Mouse (Mus musculus) macrophage (primary cell): Measurements from ENCODE around the gene Gm10382. TPM values are rescaled to one million over a fixed set of nuclear protein-coding genes. Genes with fewer than 3 reads are reported as not detected.
A peak's percentile ranks its signal among the peaks of the same experiment; 100 is the strongest.
"Not testable (repeated sequence)": the region's sequence is repeated elsewhere in the genome, so short reads cannot be mapped to it uniquely, and the experiment has no call there.

ENCODE experiments used
- H3K27ac ChIP-seq: fragments of 350-480 bp; formaldehyde crosslinking; 2 replicates; pipeline ENCODE4 v1.9.0; 2021
- H3K36me3 ChIP-seq: fragments of 350-480 bp; formaldehyde crosslinking; 2 replicates; pipeline ENCODE4 v1.9.0; 2021; ENCODE audit errors: inconsistent target
- H3K4me3 ChIP-seq: fragments of 350-480 bp; formaldehyde crosslinking; 2 replicates; pipeline ENCODE4 v1.9.0; 2021; ENCODE audit errors: inconsistent target
- H3K79me2 ChIP-seq: fragments of 350-480 bp; formaldehyde crosslinking; 2 replicates; pipeline ENCODE4 v1.9.0; 2021; ENCODE audit errors: inconsistent target
- WGBS: methylation state at CpG from one replicate; pipeline ENCODE4 v1.1.7; 2026; ENCODE audit warnings: inconsistent platforms; ENCODE audit not compliant: missing documents; 5-methylcytosine and 5-hydroxymethylcytosine counted together
- polyA plus RNA-seq: library from polyadenylated mRNA; stranded (reverse); fragments of 250-400 nt; gene quantifications from 3 replicates; pipeline ENCODE4 v1.2.4, GENCODE M21; 2018; ENCODE audit warnings: inconsistent platforms

Gene Gm10382
- polyA plus RNA-seq, 1 experiment from 2014 or later: not detected

- no peak overlapping the region for H3K27ac ChIP-seq
- 48% methylated on average over 5 of the region's 6 CpGs for whole genome bisulfite sequencing
These were observed 6.2 kb upstream of the Gm10382 start for GRCm38 (mm10) chr5:125382673-125383558.

GRCm38 (mm10) chr5:125383637-125384420, 5.3 kb upstream of the Gm10382 start:
- H3K36me3 ChIP-seq: peaks cover 7% of the 10 kb centered on the region
- no peak overlapping the region for H3K27ac ChIP-seq
- 78% methylated on average over 3 of the region's 3 CpGs for WGBS

More at GRCm38 (mm10) chr5:125382673-125383558, 6.2 kb upstream of the Gm10382 start:
- H3K36me3 ChIP-seq: peaks cover 7% of the 10 kb centered on the region
- H3K79me2 ChIP-seq: peaks cover 23% of the 10 kb centered on the region
- H3K4me3 ChIP-seq: no peak overlapping the region

GRCm38 (mm10) chr5:125384512-125385214, 4.5 kb upstream of the Gm10382 start:
- WGBS: 87% methylated on average over 2 of the region's 2 CpGs
- peaks cover 38% of the 10 kb centered on the region for H3K79me2 ChIP-seq
- peaks cover 7% of the 10 kb centered on the region for H3K36me3 ChIP-seq
- no peak overlapping the region for H3K27ac ChIP-seq
- H3K4me3 ChIP-seq: peak overlapping the region; percentile 18; the same call in 1 of the 2 replicates

More at GRCm38 (mm10) chr5:125383637-125384420, 5.3 kb upstream of the Gm10382 start:
- Histone ChIP-seq H3K4me3 (no peak overlapping the region), H3K79me2 (peaks cover 32% of the 10 kb centered on the region)

GRCm38 (mm10) chr5:125385215-125385940, 3.7 kb upstream of the Gm10382 start:
- Histone ChIP-seq H3K79me2 (peaks cover 39% of the 10 kb centered on the region), H3K27ac (no peak overlapping the region), H3K4me3 (peak overlapping the region; percentile 18; the same call in 1 of the 2 replicates), H3K36me3 (peaks cover 7% of the 10 kb centered on the region)
- 76% methylated on average over 8 of the region's 8 CpGs for WGBS

- WGBS: 100% methylated on average over 2 of the region's 6 CpGs
- Histone ChIP-seq H3K4me3 (peak overlapping the region; percentile 8; the same call in 1 of the 2 replicates), H3K79me2 (peaks cover 48% of the 10 kb centered on the region)
- not testable (repeated sequence) for H3K36me3 ChIP-seq, H3K27ac ChIP-seq
These were observed 1.8 kb upstream of the Gm10382 start for GRCm38 (mm10) chr5:125387295-125387694.

GRCm38 (mm10) chr5:125388358-125389092, 597 bp upstream of the Gm10382 start:
- Histone ChIP-seq H3K27ac (peak overlapping the region; percentile 100), H3K4me3 (peak overlapping the region; percentile 94), H3K79me2 (peaks cover 52% of the 10 kb centered on the region), H3K36me3 (peaks cover 7% of the 10 kb centered on the region)
- WGBS: 12% methylated on average over 12 of the region's 13 CpGs

GRCm38 (mm10) chr5:125389579-125390441, 688 bp downstream of the Gm10382 start, which contains the start of gene Ubc:
Ubc (minus strand) TSS chr5:125390202.
- peak within 1 kb of the TSS; percentile 94 for H3K4me3 ChIP-seq
- 0% methylated on average over 49 of the region's 69 CpGs for WGBS
- H3K36me3 ChIP-seq: peaks cover 7% of the 10 kb centered on the region
- peak within 1 kb of the TSS; percentile 100 for H3K27ac ChIP-seq
- H3K79me2 ChIP-seq: peaks cover 50% of the 10 kb centered on the region

GRCm38 (mm10) chr5:125390906-125391477, 1.9 kb downstream of the Gm10382 start:
- Histone ChIP-seq H3K27ac (peak overlapping the region; percentile 100), H3K79me2 (peaks cover 43% of the 10 kb centered on the region), H3K36me3 (peaks cover under 1% of the 10 kb centered on the region; the same call in 1 of the 2 replicates), H3K4me3 (peak overlapping the region; percentile 17; the same call in 1 of the 2 replicates)
- WGBS: 51% methylated on average over 3 of the region's 3 CpGs

- H3K36me3 ChIP-seq: no peaks in the 10 kb centered on the region
- H3K27ac ChIP-seq: peak overlapping the region; percentile 100
- 0% methylated on average over 3 of the region's 5 CpGs for WGBS
- peak overlapping the region; percentile 33 for H3K4me3 ChIP-seq
- H3K79me2 ChIP-seq: peaks cover 42% of the 10 kb centered on the region
These were observed 2.5 kb downstream of the Gm10382 start for GRCm38 (mm10) chr5:125391609-125392008.

- WGBS: 100% methylated on average over 1 of the region's 4 CpGs
- H3K79me2 ChIP-seq: peaks cover 39% of the 10 kb centered on the region
- not testable (repeated sequence) for H3K36me3 ChIP-seq
- peak overlapping the region; percentile 100 for H3K27ac ChIP-seq
- peak overlapping the region; percentile 33 for H3K4me3 ChIP-seq
These were observed 3.1 kb downstream of the Gm10382 start for GRCm38 (mm10) chr5:125392176-125392575.

GRCm38 (mm10) chr5:125392618-125392976, 3.5 kb downstream of the Gm10382 start:
- H3K36me3 ChIP-seq: no peaks in the 10 kb centered on the region
- H3K4me3 ChIP-seq: peak overlapping the region; percentile 33
- peak overlapping the region; percentile 100 for H3K27ac ChIP-seq
- 40% methylated on average over 1 of the region's 1 CpGs for WGBS
- peaks cover 37% of the 10 kb centered on the region for H3K79me2 ChIP-seq

- WGBS: 1% methylated on average over 19 of the region's 20 CpGs
- Histone ChIP-seq H3K79me2 (peaks cover 35% of the 10 kb centered on the region), H3K36me3 (no peaks in the 10 kb centered on the region), H3K27ac (peak overlapping the region; percentile 100), H3K4me3 (peak overlapping the region; percentile 33)
These were observed 4.0 kb downstream of the Gm10382 start for GRCm38 (mm10) chr5:125392977-125393621.
